Mouse (Mus musculus) spleen, postnatal 4 days (tissue): ENCODE data around the gene Olfr741.

ENCODE experiments used
- DNase-seq, 2 experiments: peaks; one replicate each; pipeline ENCODE4 v3.0.0; 2022; ENCODE audit warnings: low spot score in 2 of 2

Olfr741 gene

GRCm38 (mm10) chr14:50472438-50472837, at the start of gene Olfr741:
Gene Olfr741 (plus strand): TSS chr14:50472738.
- no peak for DNase-seq

DNA sequence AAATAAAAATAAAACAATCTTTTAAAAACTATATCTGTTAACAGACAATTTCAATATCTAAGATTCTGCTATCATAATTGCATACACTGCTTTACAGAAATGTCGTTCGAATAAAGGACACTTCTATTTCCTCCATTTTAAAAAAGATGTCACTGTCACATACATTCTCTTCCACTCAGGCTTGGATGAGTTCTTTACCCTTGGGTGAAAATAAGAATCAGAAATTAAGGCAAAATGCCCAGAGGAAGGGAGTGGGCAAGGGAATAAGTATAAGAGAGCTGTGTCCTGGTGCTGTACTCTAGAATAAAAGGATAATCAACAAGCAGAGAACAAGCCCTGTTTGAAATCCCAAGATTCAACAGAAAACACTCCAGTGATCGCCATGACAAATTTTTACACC, 27.3 kb upstream of the Olfr741 start, which contains the start of gene Olfr740:
TSS of gene Olfr740 (plus strand) at position 301 of the 400 bp plus-strand sequence.
- DNase-seq, result no peak

DNA sequence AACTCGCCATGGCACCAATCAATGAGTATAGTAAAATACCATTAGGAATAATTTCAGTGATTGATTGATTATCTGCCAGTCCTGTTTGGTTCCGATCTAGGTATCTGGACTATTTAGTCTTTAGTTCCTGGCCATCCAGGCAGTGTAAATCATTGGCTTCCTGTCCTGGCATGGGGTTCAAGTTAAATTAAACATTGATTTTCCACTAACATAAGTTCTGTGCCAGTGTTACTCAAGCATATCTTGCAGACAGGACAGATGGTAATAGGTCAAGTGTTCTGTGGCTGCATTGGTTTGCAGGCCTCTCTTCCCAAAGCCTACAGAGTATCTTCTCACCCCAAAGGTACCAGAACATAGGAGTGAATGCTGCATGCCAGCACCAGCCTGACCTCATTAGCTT, 5.9 kb downstream of the Olfr741 start:
- DNase-seq, result no peak

- DNase-seq, result no peak
Measured at GRCm38 (mm10) chr14:50503300-50503699, 30.8 kb downstream of the Olfr741 start, which contains the start of gene Olfr742. Gene Olfr742 (plus strand): TSS chr14:50503600.

DNA sequence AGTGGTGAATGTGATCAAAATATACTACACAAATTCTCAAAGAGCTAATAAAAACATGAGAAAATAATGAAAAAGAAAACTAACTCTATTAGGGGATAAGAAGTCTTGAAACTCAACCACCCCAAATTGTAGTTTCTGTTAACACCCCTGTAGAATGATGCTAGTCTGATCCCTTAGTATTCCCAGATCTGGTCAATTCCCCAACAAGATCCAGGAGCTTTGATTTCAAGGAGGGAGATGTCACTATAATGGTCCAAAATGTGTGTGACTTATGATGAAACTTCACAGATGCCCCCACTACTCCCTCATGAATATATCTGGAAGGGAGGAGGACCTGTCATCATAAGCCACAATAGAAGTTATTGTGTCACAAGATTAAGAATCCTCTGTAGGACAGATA, 49.0 kb downstream of the Olfr741 start, which contains the start of gene Olfr743:
TSS of gene Olfr743 (plus strand) at position 301 of the 400 bp plus-strand sequence.
- no peak for DNase-seq
